Mouse (Mus musculus): ENCODE results near the gene Notch3. TPM values are rescaled to one million over a fixed set of nuclear protein-coding genes. Genes with fewer than 3 reads are reported as not detected.

Gene Notch3
- polyA plus RNA-seq, 1 experiment: 14.8 TPM

- Histone ChIP-seq H3K36me3 (ENCODE audit: control insufficient read depth, insufficient read depth) (no peaks in the 10 kb centered on the region), H3K79me3 (ENCODE audit: low read depth) (no peaks in the 10 kb centered on the region), H3K27me3 (ENCODE audit: control insufficient read depth, insufficient read depth, insufficient read length) (no peaks in the 10 kb centered on the region), H3K79me2 (ENCODE audit: control insufficient read depth, insufficient read depth) (no peaks in the 10 kb centered on the region), H3K4me3 (ENCODE audit: insufficient read depth, poor library complexity, severe bottlenecking) (no peak overlapping the region), H3ac (ENCODE audit: control insufficient read depth, insufficient read length, low read depth) (no peak overlapping the region)
- TF ChIP-seq FOSL1 (IDR thresholded peaks at IDR 0.05; ENCODE audit: insufficient read depth, low read length, poor library complexity, severe bottlenecking) (no peak), MAX (IDR thresholded peaks at IDR 0.05) (no peak), CTCF (IDR thresholded peaks at IDR 0.05; ENCODE audit: control insufficient read depth, insufficient read depth, insufficient read length) (no peak), CEBPB (IDR thresholded peaks at IDR 0.05; ENCODE audit: low read depth) (no peak), USF1 (IDR thresholded peaks at IDR 0.05; ENCODE audit: low read depth) (no peak), MYOD1 (IDR thresholded peaks at IDR 0.05; ENCODE audit: control insufficient read depth, insufficient read length, low read depth) (no peak), MYOG (IDR thresholded peaks at IDR 0.05; ENCODE audit: control insufficient read depth, extremely low read depth, insufficient read length) (no peak)
Measured at GRCm38 (mm10) chr17:32127195-32127594, 39.5 kb downstream of the Notch3 start.

- Histone ChIP-seq H3K4me3 (ENCODE audit: insufficient read depth, poor library complexity, severe bottlenecking) (no peak overlapping the region), H3K79me3 (ENCODE audit: low read depth) (no peaks in the 10 kb centered on the region), H3K79me2 (ENCODE audit: control insufficient read depth, insufficient read depth) (no peaks in the 10 kb centered on the region), H3K27me3 (ENCODE audit: control insufficient read depth, insufficient read depth, insufficient read length) (no peaks in the 10 kb centered on the region), H3K36me3 (ENCODE audit: control insufficient read depth, insufficient read depth) (no peaks in the 10 kb centered on the region), H3ac (ENCODE audit: control insufficient read depth, insufficient read length, low read depth) (no peak overlapping the region)
- TF ChIP-seq USF1 (IDR thresholded peaks at IDR 0.05; ENCODE audit: low read depth) (no peak), MAX (IDR thresholded peaks at IDR 0.05) (no peak), MYOG (IDR thresholded peaks at IDR 0.05; ENCODE audit: control insufficient read depth, extremely low read depth, insufficient read length) (no peak), FOSL1 (IDR thresholded peaks at IDR 0.05; ENCODE audit: insufficient read depth, low read length, poor library complexity, severe bottlenecking) (no peak), CEBPB (IDR thresholded peaks at IDR 0.05; ENCODE audit: low read depth) (no peak), MYOD1 (IDR thresholded peaks at IDR 0.05; ENCODE audit: control insufficient read depth, insufficient read length, low read depth) (no peak)
Measured at GRCm38 (mm10) chr17:32125407-32125806, 41.2 kb downstream of the Notch3 start.

GRCm38 (mm10) chr17:32123545-32123944 is 43.1 kb downstream of the Notch3 start:
- no peak overlapping the region for H3K4me3 ChIP-seq (ENCODE audit: insufficient read depth, poor library complexity, severe bottlenecking)
- no peaks in the 10 kb centered on the region for H3K79me2 ChIP-seq (ENCODE audit: control insufficient read depth, insufficient read depth)
- no peak for TF ChIP-seq CEBPB (IDR thresholded peaks at IDR 0.05; ENCODE audit: low read depth)
- no peak for TF ChIP-seq USF1 (IDR thresholded peaks at IDR 0.05; ENCODE audit: low read depth)
- TF ChIP-seq MYOG (IDR thresholded peaks at IDR 0.05; ENCODE audit: control insufficient read depth, extremely low read depth, insufficient read length): no peak
- no peak for TF ChIP-seq MAX (IDR thresholded peaks at IDR 0.05)
- TF ChIP-seq FOSL1 (IDR thresholded peaks at IDR 0.05; ENCODE audit: insufficient read depth, low read length, poor library complexity, severe bottlenecking): no peak
- TF ChIP-seq MYOD1 (IDR thresholded peaks at IDR 0.05; ENCODE audit: control insufficient read depth, insufficient read length, low read depth): no peak
- TF ChIP-seq CTCF (IDR thresholded peaks at IDR 0.05; ENCODE audit: control insufficient read depth, insufficient read depth, insufficient read length): no peak
- no peaks in the 10 kb centered on the region for H3K79me3 ChIP-seq (ENCODE audit: low read depth)
- H3ac ChIP-seq (ENCODE audit: control insufficient read depth, insufficient read length, low read depth): no peak overlapping the region
- no peaks in the 10 kb centered on the region for H3K27me3 ChIP-seq (ENCODE audit: control insufficient read depth, insufficient read depth, insufficient read length)
- no peaks in the 10 kb centered on the region for H3K36me3 ChIP-seq (ENCODE audit: control insufficient read depth, insufficient read depth)

- Histone ChIP-seq H3ac (ENCODE audit: control insufficient read depth, insufficient read length, low read depth) (no peak overlapping the region), H3K79me2 (ENCODE audit: control insufficient read depth, insufficient read depth) (no peaks in the 10 kb centered on the region), H3K4me3 (ENCODE audit: insufficient read depth, poor library complexity, severe bottlenecking) (no peak overlapping the region), H3K27me3 (ENCODE audit: control insufficient read depth, insufficient read depth, insufficient read length) (no peaks in the 10 kb centered on the region), H3K79me3 (ENCODE audit: low read depth) (no peaks in the 10 kb centered on the region), H3K36me3 (ENCODE audit: control insufficient read depth, insufficient read depth) (no peaks in the 10 kb centered on the region)
- TF ChIP-seq FOSL1 (IDR thresholded peaks at IDR 0.05; ENCODE audit: insufficient read depth, low read length, poor library complexity, severe bottlenecking): no peak
- TF ChIP-seq USF1 (IDR thresholded peaks at IDR 0.05; ENCODE audit: low read depth): no peak
- no peak for TF ChIP-seq CEBPB (IDR thresholded peaks at IDR 0.05; ENCODE audit: low read depth)
- no peak for TF ChIP-seq CTCF (IDR thresholded peaks at IDR 0.05; ENCODE audit: control insufficient read depth, insufficient read depth, insufficient read length)
- no peak for TF ChIP-seq MYOD1 (IDR thresholded peaks at IDR 0.05; ENCODE audit: control insufficient read depth, insufficient read length, low read depth)
- no peak for TF ChIP-seq MYOG (IDR thresholded peaks at IDR 0.05; ENCODE audit: control insufficient read depth, extremely low read depth, insufficient read length)
- TF ChIP-seq MAX (IDR thresholded peaks at IDR 0.05): no peak
Measured at GRCm38 (mm10) chr17:32122587-32122970, 44.1 kb downstream of the Notch3 start.

GRCm38 (mm10) chr17:32121833-32122586 is 44.6 kb downstream of the Notch3 start:
- H3K27me3 ChIP-seq (ENCODE audit: control insufficient read depth, insufficient read depth, insufficient read length): no peaks in the 10 kb centered on the region
- no peaks in the 10 kb centered on the region for H3K79me2 ChIP-seq (ENCODE audit: control insufficient read depth, insufficient read depth)
- H3K36me3 ChIP-seq (ENCODE audit: control insufficient read depth, insufficient read depth): no peaks in the 10 kb centered on the region
- no peak overlapping the region for H3ac ChIP-seq (ENCODE audit: control insufficient read depth, insufficient read length, low read depth)
- TF ChIP-seq MYOG (IDR thresholded peaks at IDR 0.05; ENCODE audit: control insufficient read depth, extremely low read depth, insufficient read length) (no peak), MYOD1 (IDR thresholded peaks at IDR 0.05; ENCODE audit: control insufficient read depth, insufficient read length, low read depth) (no peak), FOSL1 (IDR thresholded peaks at IDR 0.05; ENCODE audit: insufficient read depth, low read length, poor library complexity, severe bottlenecking) (no peak), CTCF (IDR thresholded peaks at IDR 0.05; ENCODE audit: control insufficient read depth, insufficient read depth, insufficient read length) (no peak), USF1 (IDR thresholded peaks at IDR 0.05; ENCODE audit: low read depth) (no peak), MAX (IDR thresholded peaks at IDR 0.05) (no peak), CEBPB (IDR thresholded peaks at IDR 0.05; ENCODE audit: low read depth) (no peak)
- H3K79me3 ChIP-seq (ENCODE audit: low read depth): no peaks in the 10 kb centered on the region
- H3K4me3 ChIP-seq (ENCODE audit: insufficient read depth, poor library complexity, severe bottlenecking): no peak overlapping the region

Data from C2C12 (cell line).